Mouse (Mus musculus) heart, postnatal 0 days (tissue): ENCODE results near the gene Ero1lb.
"Not testable (repeated sequence)": the region's sequence is repeated elsewhere in the genome, so short reads cannot be mapped to it uniquely, and the experiment has no call there.

ENCODE experiments used
- CTCF ChIP-seq: IDR thresholded peaks from 2 replicates; pipeline ENCODE4 v1.5.1; 2016; ENCODE audit warnings: antibody characterized with exemption, control low read depth, low read depth
- EP300 ChIP-seq: IDR thresholded peaks from 2 replicates; pipeline ENCODE4 v1.6.1; 2016; ENCODE audit warnings: antibody characterized with exemption, low read depth

- not testable (repeated sequence) for TF ChIP-seq CTCF, EP300
These were observed 64.6 kb downstream of the Ero1lb start for GRCm38 (mm10) chr13:12630252-12630651.
